Mouse (Mus musculus) lung, embryonic 16.5 days (tissue): ENCODE data around the gene Pick1. TPM values are rescaled to one million over a fixed set of nuclear protein-coding genes. Genes with fewer than 3 reads are reported as not detected.

Source experiments
- ATAC-seq: fragments of 200-750 bp; cut with Nextera tagmentation; 2 replicates; pipeline ENCODE4 v1.8.0; 2017; ENCODE audit warnings: low read depth, mild to moderate bottlenecking, moderate library complexity
- H3K27ac ChIP-seq: fragments of 300-500 bp; sonication (generic); 2 replicates; pipeline ENCODE4 v1.5.1; 2014; ENCODE audit warnings: mild to moderate bottlenecking, control low read depth, low read length
- H3K27me3 ChIP-seq: fragments of 300-500 bp; sonication (generic); 2 replicates; pipeline ENCODE4 v1.6.1; 2014; ENCODE audit warnings: low read depth, low read length, mixed read lengths; ENCODE audit not compliant: control insufficient read depth, insufficient read depth
- H3K36me3 ChIP-seq: fragments of 300-500 bp; sonication (generic); 2 replicates; pipeline ENCODE4 v1.6.1; 2014; ENCODE audit warnings: low read length; ENCODE audit not compliant: control insufficient read depth, insufficient read depth
- H3K4me1 ChIP-seq: fragments of 300-500 bp; sonication (generic); replicated peaks from 2 replicates; pipeline ENCODE4 v1.6.1; 2014; ENCODE audit warnings: low read length, mixed read lengths; ENCODE audit not compliant: control insufficient read depth, insufficient read depth
- H3K4me2 ChIP-seq: fragments of 300-500 bp; sonication (generic); 2 replicates; pipeline ENCODE4 v1.6.1; 2014; ENCODE audit warnings: low read depth, low read length, control low read depth
- H3K4me3 ChIP-seq: fragments of 300-500 bp; sonication (generic); 2 replicates; pipeline ENCODE4 v1.5.1; 2014; ENCODE audit warnings: mild to moderate bottlenecking, low read length, control low read depth
- H3K9ac ChIP-seq: fragments of 300-500 bp; sonication (generic); 2 replicates; pipeline ENCODE4 v1.6.1; 2014; ENCODE audit warnings: low read length, control low read depth
- H3K9me3 ChIP-seq: fragments of 300-500 bp; sonication (generic); 2 replicates; pipeline ENCODE4 v1.6.1; 2016; ENCODE audit warnings: low read length; ENCODE audit not compliant: control insufficient read depth
- WGBS: fragments of 180-500 bp; shearing (Covaris S2); extraction: QIAGEN DNeasy Blood & Tissue Kit; methylation state at CpG from one replicate; pipeline ENCODE4 v1.1.7; 2014; 5-methylcytosine and 5-hydroxymethylcytosine counted together
- polyA plus RNA-seq: library from polyadenylated mRNA; unstranded; fragments of >200 nt; fragmentation: Nextera tagmentation; extraction: Ambion mirVana; gene quantifications from 2 replicates; pipeline ENCODE4 v1.2.1, GENCODE M21; 2015

Gene Pick1
- polyA plus RNA-seq, 1 experiment from 2014 or later = 41.2 TPM

- Histone ChIP-seq H3K4me2 (no peak overlapping the region), H3K9me3 (no peaks in the 10 kb centered on the region), H3K27me3 (no peaks in the 10 kb centered on the region), H3K4me1 (0 out of 2 replicates have a peak, but pooled peaks cover 4% of the 10 kb centered on the region), H3K36me3 (no peaks in the 10 kb centered on the region; the same call in 1 of the 2 replicates), H3K4me3 (no peak overlapping the region), H3K27ac (no peak overlapping the region), H3K9ac (no peak overlapping the region)
- 83% methylated on average over 3 of the region's 3 CpGs for WGBS
- no peak for ATAC-seq
Observed at GRCm38 (mm10) chr15:79288387-79288786, 59.4 kb downstream of the Pick1 start.

- Histone ChIP-seq H3K9ac (no peak overlapping the region), H3K27ac (no peak overlapping the region), H3K27me3 (no peaks in the 10 kb centered on the region), H3K4me3 (no peak overlapping the region), H3K4me1 (0 out of 2 replicates have a peak, but pooled peaks cover 4% of the 10 kb centered on the region), H3K4me2 (no peak overlapping the region), H3K9me3 (no peaks in the 10 kb centered on the region), H3K36me3 (no peaks in the 10 kb centered on the region; the same call in 1 of the 2 replicates)
- ATAC-seq = no peak
- 76% methylated on average over 12 of the region's 12 CpGs for WGBS
Observed at GRCm38 (mm10) chr15:79289441-79289840, 60.5 kb downstream of the Pick1 start.

- Histone ChIP-seq H3K27ac (no peak overlapping the region), H3K4me2 (no peak overlapping the region), H3K9ac (no peak overlapping the region), H3K27me3 (no peaks in the 10 kb centered on the region), H3K4me3 (no peak overlapping the region), H3K36me3 (no peaks in the 10 kb centered on the region; the same call in 1 of the 2 replicates), H3K9me3 (no peaks in the 10 kb centered on the region), H3K4me1 (0 out of 2 replicates have a peak, but pooled peaks cover under 1% of the 10 kb centered on the region)
- ATAC-seq = no peak
- WGBS = 76% methylated on average over 3 of the region's 3 CpGs
Observed at GRCm38 (mm10) chr15:79290340-79290739, 61.4 kb downstream of the Pick1 start.

- no peak overlapping the region for H3K9ac ChIP-seq
- 84% methylated on average over 9 of the region's 9 CpGs for WGBS
Observed at GRCm38 (mm10) chr15:79292779-79293178, 63.8 kb downstream of the Pick1 start.

GRCm38 (mm10) chr15:79298553-79298952 is 69.6 kb downstream of the Pick1 start:
- no peak overlapping the region; the same call in 1 of the 2 replicates for H3K27ac ChIP-seq

More at GRCm38 (mm10) chr15:79292779-79293178, 63.8 kb downstream of the Pick1 start:
- no peaks in the 10 kb centered on the region; the same call in 1 of the 2 replicates for H3K36me3 ChIP-seq
- no peak overlapping the region for H3K4me3 ChIP-seq
- H3K9me3 ChIP-seq = no peaks in the 10 kb centered on the region
- H3K4me1 ChIP-seq = no peaks in the 10 kb centered on the region
- no peak overlapping the region for H3K4me2 ChIP-seq
- no peak overlapping the region for H3K27ac ChIP-seq
- H3K27me3 ChIP-seq = no peaks in the 10 kb centered on the region
- ATAC-seq = no peak

More at GRCm38 (mm10) chr15:79298553-79298952, 69.6 kb downstream of the Pick1 start:
- no peak overlapping the region for H3K4me2 ChIP-seq
- no peak overlapping the region for H3K4me3 ChIP-seq
- 65% methylated on average over 6 of the region's 6 CpGs for WGBS
- peak; percentile 50 for ATAC-seq
- no peaks in the 10 kb centered on the region for H3K4me1 ChIP-seq
- H3K9me3 ChIP-seq = no peaks in the 10 kb centered on the region
- H3K9ac ChIP-seq = no peak overlapping the region
- no peaks in the 10 kb centered on the region for H3K27me3 ChIP-seq
- H3K36me3 ChIP-seq = 0 out of 2 replicates have a peak, but pooled peaks cover 4% of the 10 kb centered on the region

Other genes starting within 250 kb of the Pick1 start
- 516 and 576 TPM in 2 replicates for gene H1f0, start 200.7 kb upstream of the Pick1 start, polyA plus RNA-seq
- not detected in 2 replicates for gene Galr3, start 187.3 kb upstream of the Pick1 start, polyA plus RNA-seq
- gene Ankrd54, start 166.3 kb upstream of the Pick1 start, polyA plus RNA-seq = 52.6 and 56.7 TPM in 2 replicates
- 196 and 209 TPM in 2 replicates for gene Eif3l, start 154.0 kb upstream of the Pick1 start, polyA plus RNA-seq
- gene Micall1, start 120.3 kb upstream of the Pick1 start, polyA plus RNA-seq = 6.9 and 7.8 TPM in 2 replicates
- gene Polr2f, start 88.2 kb upstream of the Pick1 start, polyA plus RNA-seq = 255 and 267 TPM in 2 replicates
- 16.3 and 18.3 TPM in 2 replicates for gene 1700088E04Rik, start 87.9 kb upstream of the Pick1 start, polyA plus RNA-seq
- gene Sox10, start 63.9 kb upstream of the Pick1 start, polyA plus RNA-seq = 0.67 and 0.82 TPM in 2 replicates
- 0.28 and 0.67 TPM in 2 replicates for gene Gm49486, start 218 bp downstream of the Pick1 start, polyA plus RNA-seq
- gene Slc16a8, start 25.6 kb downstream of the Pick1 start, polyA plus RNA-seq = 0.13 and 0.19 TPM in 2 replicates
- 4.1 and 6.2 TPM in 2 replicates for gene Baiap2l2, start 56.4 kb downstream of the Pick1 start, polyA plus RNA-seq
- gene Pla2g6, start 99.2 kb downstream of the Pick1 start, polyA plus RNA-seq = 20.1 and 22.4 TPM in 2 replicates
- 5.2 and 6.5 TPM in 2 replicates for gene Maff, start 117.4 kb downstream of the Pick1 start, polyA plus RNA-seq
- 71.1 and 78.2 TPM in 2 replicates for gene Tmem184b, start 174.4 kb downstream of the Pick1 start, polyA plus RNA-seq
- gene Csnk1e, start 226.4 kb downstream of the Pick1 start, polyA plus RNA-seq = 54.7 and 58.0 TPM in 2 replicates